Mouse (Mus musculus) thymus, adult 2 months (tissue): ENCODE measurements around the gene Gm20388. TPM values are rescaled to one million over a fixed set of nuclear protein-coding genes. Genes with fewer than 3 reads are reported as not detected.

Experiments used
- DNase-seq: peaks from one replicate; pipeline ENCODE4 v3.0.0; 2021
- H3K27ac ChIP-seq: fragments of 200-500 bp; 2 replicates; pipeline ENCODE4 v1.5.1; 2012; ENCODE audit warnings: low read length, control low read depth; ENCODE audit not compliant: control insufficient read depth, insufficient read depth
- H3K27me3 ChIP-seq: fragments of 200-500 bp; 2 replicates; pipeline ENCODE4 v1.6.1; 2012; ENCODE audit warnings: mild to moderate bottlenecking, low read length, moderate library complexity, mixed read lengths; ENCODE audit not compliant: control insufficient read depth, insufficient read depth
- H3K36me3 ChIP-seq: fragments of 200-500 bp; 2 replicates; pipeline ENCODE4 v1.6.1; 2012; ENCODE audit warnings: mild to moderate bottlenecking, low read length, moderate library complexity; ENCODE audit not compliant: control insufficient read depth, insufficient read depth
- H3K4me1 ChIP-seq: fragments of 200-500 bp; replicated peaks from 2 replicates; pipeline ENCODE4 v1.6.1; 2012; ENCODE audit warnings: low read length; ENCODE audit not compliant: control insufficient read depth, insufficient read depth
- H3K4me3 ChIP-seq: fragments of 200-500 bp; 2 replicates; pipeline ENCODE4 v1.5.1; 2012; ENCODE audit warnings: mild to moderate bottlenecking, low read length, control low read depth, moderate library complexity; ENCODE audit not compliant: control insufficient read depth, insufficient read depth
- CTCF ChIP-seq: fragments of 200-500 bp; IDR thresholded peaks from 2 replicates; pipeline ENCODE4 v1.5.1; 2012; ENCODE audit warnings: mild to moderate bottlenecking, control low read depth, low read length, moderate library complexity, borderline replicate concordance; ENCODE audit not compliant: control insufficient read depth, poor library complexity, insufficient read depth; ENCODE audit errors: extremely low read depth
- POLR2A ChIP-seq: fragments of 200-500 bp; IDR thresholded peaks from 2 replicates; pipeline ENCODE4 v1.6.1; 2012; ENCODE audit warnings: mild to moderate bottlenecking, low read length, control low read depth, moderate library complexity; ENCODE audit not compliant: control insufficient read depth, poor library complexity, insufficient read depth; ENCODE audit errors: extremely low read depth
- WGBS: fragments of 180-500 bp; shearing (Covaris S2); methylation state at CpG from one replicate; pipeline ENCODE4 v1.1.7; 2018; 5-methylcytosine and 5-hydroxymethylcytosine counted together
- polyA plus RNA-seq: library from polyadenylated mRNA; depleted of rRNA; stranded (reverse); fragments of >200 nt; gene quantifications from 2 replicates; pipeline ENCODE4 v1.2.3, GENCODE M21; 2012

The Gm20388 gene
- polyA plus RNA-seq, 1 experiment: 103 TPM

- Histone ChIP-seq H3K36me3 (no peaks in the 10 kb centered on the region), H3K4me3 (no peak overlapping the region), H3K27me3 (peaks cover 31% of the 10 kb centered on the region), H3K4me1 (no peaks in the 10 kb centered on the region), H3K27ac (no peak overlapping the region)
- WGBS: 7% methylated on average over 12 of the region's 12 CpGs
- no peak for DNase-seq
- no peak for TF ChIP-seq POLR2A
- no peak for TF ChIP-seq CTCF
Observed at GRCm38 (mm10) chr8:121071454-121071853, 1160.8 kb downstream of the Gm20388 start.

DNA sequence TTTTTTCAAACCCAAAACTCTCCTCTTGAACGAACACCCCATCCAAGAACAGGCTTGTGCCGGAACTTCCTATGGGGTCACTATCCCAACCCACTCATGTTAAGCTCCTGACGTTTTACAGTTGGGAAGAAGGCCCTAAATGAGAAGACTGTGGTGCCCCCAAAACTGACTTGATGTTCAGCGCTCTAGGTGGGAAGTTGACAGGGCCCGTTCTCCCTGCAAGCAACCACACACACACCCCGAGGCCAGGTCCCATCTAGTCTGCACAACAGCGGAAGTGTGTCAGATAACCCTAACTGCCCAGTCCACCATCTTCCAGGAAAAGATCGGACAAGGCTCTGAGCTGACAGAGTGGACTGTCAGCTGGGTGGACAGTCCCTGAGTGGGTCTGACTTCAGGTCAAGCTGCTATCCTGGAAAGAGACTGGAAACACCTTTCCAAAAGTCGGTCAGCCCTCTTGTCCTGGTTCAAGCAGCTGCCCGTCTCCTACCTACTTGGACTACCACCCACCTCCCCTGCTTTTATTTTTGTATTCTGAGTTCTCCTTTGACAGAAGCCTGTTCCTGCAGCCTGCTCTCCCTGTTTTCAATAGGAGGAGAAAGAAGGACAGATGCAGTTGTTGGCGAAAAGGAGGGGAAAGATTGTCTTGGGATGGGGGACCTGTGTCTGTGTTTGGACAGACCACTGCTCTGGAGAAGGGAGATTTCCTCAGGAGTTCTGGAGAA lies 1161.9 kb downstream of the Gm20388 start:
- Histone ChIP-seq H3K27me3 (peaks cover 33% of the 10 kb centered on the region), H3K27ac (no peak overlapping the region), H3K36me3 (no peaks in the 10 kb centered on the region), H3K4me1 (no peaks in the 10 kb centered on the region), H3K4me3 (no peak overlapping the region)
- no peak for TF ChIP-seq CTCF
- TF ChIP-seq POLR2A: no peak
- WGBS: 32% methylated on average over 11 of the region's 11 CpGs
- no peak for DNase-seq

- peaks cover 33% of the 10 kb centered on the region for H3K27me3 ChIP-seq
- H3K27ac ChIP-seq: no peak overlapping the region
- H3K4me1 ChIP-seq: no peaks in the 10 kb centered on the region
- no peak overlapping the region for H3K4me3 ChIP-seq
- WGBS: 6% methylated on average over 48 of the region's 48 CpGs
- H3K36me3 ChIP-seq: no peaks in the 10 kb centered on the region
- TF ChIP-seq POLR2A (no peak), CTCF (no peak)
- DNase-seq: no peak
Observed at GRCm38 (mm10) chr8:121073174-121074107, 1162.8 kb downstream of the Gm20388 start.

- H3K4me3 ChIP-seq: no peak overlapping the region
- H3K27me3 ChIP-seq: peaks cover 33% of the 10 kb centered on the region
- no peak for DNase-seq
- no peaks in the 10 kb centered on the region for H3K4me1 ChIP-seq
- H3K27ac ChIP-seq: no peak overlapping the region
- H3K36me3 ChIP-seq: no peaks in the 10 kb centered on the region
- TF ChIP-seq POLR2A (no peak), CTCF (no peak)
- 18% methylated on average over 15 of the region's 15 CpGs for WGBS
Observed at GRCm38 (mm10) chr8:121074108-121074847, 1163.6 kb downstream of the Gm20388 start.

DNA sequence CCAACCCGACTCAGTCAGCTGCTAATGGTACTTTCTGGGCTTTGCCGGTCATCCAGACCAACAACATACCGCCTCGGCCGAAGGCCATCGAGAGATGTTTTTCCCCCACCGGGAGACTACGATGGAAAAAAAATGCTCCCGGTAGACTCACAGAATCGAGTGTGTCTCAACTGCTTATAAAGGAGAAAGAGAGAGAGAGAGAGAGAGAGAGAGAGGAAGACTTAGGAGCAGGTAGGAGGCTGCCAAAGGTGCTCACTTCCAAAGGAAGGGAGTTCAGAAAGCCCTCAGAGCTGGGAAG lies 1164.2 kb downstream of the Gm20388 start:
- no peak overlapping the region for H3K4me3 ChIP-seq
- WGBS: 6% methylated on average over 10 of the region's 10 CpGs
- H3K27me3 ChIP-seq: peaks cover 33% of the 10 kb centered on the region

DNA sequence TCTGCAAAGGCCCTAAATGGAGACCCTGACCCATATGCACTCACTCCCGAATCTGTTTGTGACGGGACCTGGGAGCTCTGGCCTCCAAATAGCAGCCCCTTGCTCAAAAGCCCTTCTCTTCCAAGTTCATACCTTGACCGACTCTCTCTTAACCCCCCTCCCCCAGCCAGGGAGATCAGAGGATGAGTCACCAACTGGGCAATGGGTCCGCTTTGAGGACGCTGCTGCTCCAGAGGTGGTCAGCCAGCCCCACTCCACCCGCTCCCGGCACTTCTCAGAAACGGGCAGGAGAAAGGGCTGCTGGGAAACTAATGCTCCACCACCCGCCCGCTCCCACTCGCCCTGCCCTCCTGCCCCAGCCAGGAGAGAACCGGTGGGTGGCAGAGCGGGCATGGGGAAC lies 1165.3 kb downstream of the Gm20388 start:
- DNase-seq: no peak
- H3K4me3 ChIP-seq: no peak overlapping the region
- peaks cover 43% of the 10 kb centered on the region for H3K27me3 ChIP-seq
- H3K36me3 ChIP-seq: no peaks in the 10 kb centered on the region
- TF ChIP-seq CTCF: no peak
- no peak for TF ChIP-seq POLR2A
- H3K4me1 ChIP-seq: no peaks in the 10 kb centered on the region
- H3K27ac ChIP-seq: no peak overlapping the region
- WGBS: 8% methylated on average over 13 of the region's 13 CpGs

More for the DNA sequence above, 1164.2 kb downstream of the Gm20388 start:
- Histone ChIP-seq H3K36me3 (no peaks in the 10 kb centered on the region), H3K27ac (no peak overlapping the region), H3K4me1 (no peaks in the 10 kb centered on the region)
- no peak for DNase-seq
- TF ChIP-seq POLR2A (no peak), CTCF (no peak)
